Mouse (Mus musculus) brown adipose tissue, adult 24 weeks (tissue): ENCODE measurements at regions not wholly inside any gene's neighbourhood (a gene's known extent, or its start where the extent isn't known, plus 50 kb on each side); places are given as distances from the start of the nearest gene placed in this dataset.

ENCODE experiments used
- H3K27ac ChIP-seq: fragments of 200-500 bp; replicated peaks from 2 replicates; pipeline ENCODE4 v1.5.1; 2012; ENCODE audit warnings: low read depth, mild to moderate bottlenecking, low read length
- H3K4me1 ChIP-seq: fragments of 200-500 bp; 2 replicates; pipeline ENCODE4 v1.6.1; 2012; ENCODE audit warnings: low read length, mixed read lengths; ENCODE audit not compliant: control insufficient read depth, insufficient read depth, insufficient read length
- H3K4me3 ChIP-seq: fragments of 200-500 bp; 2 replicates; pipeline ENCODE4 v1.5.1; 2012; ENCODE audit warnings: low read depth, mild to moderate bottlenecking, low read length, moderate library complexity; ENCODE audit not compliant: insufficient read depth

DNA sequence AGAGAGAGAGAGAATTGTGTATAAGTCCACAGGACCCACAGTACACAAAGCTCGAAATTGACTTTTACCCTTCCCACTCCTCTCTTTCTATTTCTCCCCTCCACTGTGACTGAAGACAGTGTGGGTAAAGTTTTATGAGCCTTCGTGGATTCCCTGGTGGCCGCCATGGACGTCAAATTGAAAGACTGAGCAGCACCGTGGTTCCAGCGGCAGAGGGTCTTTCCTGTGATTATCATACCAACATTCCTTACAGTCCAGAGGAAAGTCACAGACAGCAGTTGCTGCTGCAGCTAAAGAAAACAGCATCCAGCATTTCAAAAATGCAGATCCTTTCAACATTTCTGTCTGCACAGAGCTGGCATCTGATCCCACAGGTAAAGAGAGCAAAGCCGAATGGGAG, 98.9 kb upstream of the Ccn6 start:
- Histone ChIP-seq H3K4me3 (no peak overlapping the region), H3K4me1 (peaks cover 3% of the 10 kb centered on the region), H3K27ac (no peak overlapping the region)

DNA sequence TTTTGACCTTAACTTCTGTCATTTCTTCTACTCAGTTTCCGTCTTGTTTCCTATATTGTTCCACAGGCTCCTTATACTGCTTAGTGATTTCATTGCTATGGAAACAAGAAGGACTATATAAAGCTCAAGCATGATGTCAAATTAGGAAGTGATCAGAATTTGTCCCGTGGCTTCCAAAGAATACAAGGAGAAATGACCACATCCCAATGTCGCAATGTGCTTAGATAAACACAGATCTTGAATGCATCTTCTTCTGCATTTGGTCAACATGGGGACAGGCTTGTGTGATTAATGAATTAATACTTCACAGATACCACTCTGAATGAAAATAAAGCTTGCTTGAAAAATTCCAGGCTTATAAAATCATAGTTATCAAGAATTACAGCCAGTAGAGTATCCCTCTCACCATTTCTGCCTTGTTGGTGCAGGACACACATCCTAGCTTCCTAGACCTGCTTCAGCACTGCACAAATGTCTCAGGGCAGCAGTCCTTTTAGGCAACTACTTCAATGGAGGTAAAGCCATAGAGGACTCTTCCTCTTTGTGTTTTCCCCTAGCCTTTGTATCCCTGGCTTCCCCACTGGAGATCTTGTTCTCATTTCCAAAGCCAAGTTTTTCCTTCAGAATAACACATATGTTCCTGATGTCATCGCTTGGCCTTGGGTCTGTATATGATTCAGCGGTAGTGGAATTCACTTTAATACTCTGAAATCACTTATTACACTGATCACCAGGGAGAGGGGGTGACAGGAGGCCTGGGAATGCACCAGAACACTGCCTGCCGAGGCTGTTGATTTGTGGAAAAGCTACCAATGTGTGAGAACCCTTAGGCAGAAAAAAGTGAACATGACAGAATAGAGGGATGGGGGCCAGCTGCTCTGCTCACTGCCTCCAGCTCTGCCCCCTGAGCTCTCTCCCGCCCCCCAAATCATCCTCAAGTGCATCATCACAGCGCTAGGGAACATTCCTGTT, 97.9 kb upstream of the Ccn6 start:
- Histone ChIP-seq H3K4me3 (no peak overlapping the region), H3K4me1 (no peaks in the 10 kb centered on the region; the same call in 1 of the 2 replicates), H3K27ac (peak overlapping the region; percentile 54; the same call in 1 of the 2 replicates)

DNA sequence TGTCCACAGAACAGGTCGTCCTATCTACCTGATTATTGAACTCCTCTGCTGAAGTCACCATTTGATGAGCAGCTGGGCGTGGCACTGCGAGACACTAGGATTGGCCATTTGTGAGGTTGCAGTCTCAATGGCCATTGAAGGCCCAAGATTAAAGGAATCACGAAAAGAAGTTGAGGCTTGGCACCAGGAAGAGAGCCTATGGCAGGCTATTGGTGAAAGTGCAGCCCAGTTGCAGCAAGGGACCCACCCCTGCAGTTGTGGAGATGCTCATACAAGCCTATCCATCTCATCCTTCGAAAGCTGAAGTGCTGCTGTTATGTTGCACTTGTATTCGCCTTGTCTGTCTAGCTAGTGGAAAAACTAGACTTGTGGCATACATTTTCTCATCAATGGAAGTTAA, 96.5 kb upstream of the Ccn6 start:
- Histone ChIP-seq H3K4me1 (no peaks in the 10 kb centered on the region; the same call in 1 of the 2 replicates), H3K4me3 (no peak overlapping the region), H3K27ac (no peak overlapping the region)

DNA sequence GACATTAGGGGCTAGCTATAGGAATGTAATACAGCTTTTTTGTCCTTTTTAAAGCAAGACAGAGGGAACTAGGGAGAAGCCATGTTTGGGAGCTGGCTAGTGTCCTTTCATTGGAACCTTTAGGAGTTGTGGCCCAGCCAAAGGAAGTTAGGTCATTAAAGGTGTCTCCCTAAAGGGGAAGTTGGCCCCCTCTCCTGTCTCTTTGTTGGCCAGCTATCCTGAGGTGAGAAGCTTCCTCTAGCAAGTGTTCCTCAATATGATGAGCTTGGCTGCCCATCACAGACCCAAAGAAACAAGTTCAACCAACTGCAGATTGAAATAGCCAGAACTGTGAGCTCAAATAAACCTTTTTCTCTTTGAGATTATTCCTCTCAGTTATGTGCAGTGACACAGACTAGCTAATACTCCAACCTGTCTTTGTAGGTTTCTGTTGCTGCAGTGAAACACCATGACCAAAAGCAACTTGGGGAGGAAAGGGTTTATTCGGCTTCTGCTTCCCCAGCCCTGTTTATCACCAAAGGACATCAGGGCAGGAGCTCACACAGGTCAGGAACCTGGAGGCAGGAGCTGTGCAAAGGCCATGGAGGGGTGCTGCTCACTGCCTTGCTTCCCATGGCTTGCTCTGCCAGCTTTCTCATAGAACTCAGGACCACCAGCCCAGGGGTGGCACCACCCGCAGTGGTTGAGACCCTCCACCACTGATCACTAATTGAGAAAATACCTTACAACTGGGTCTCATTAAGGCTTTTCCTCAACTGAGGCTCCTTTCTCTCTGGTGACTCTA, 94.0 kb upstream of the Ccn6 start:
- H3K27ac ChIP-seq: no peak overlapping the region
- H3K4me3 ChIP-seq: no peak overlapping the region
- no peaks in the 10 kb centered on the region; the same call in 1 of the 2 replicates for H3K4me1 ChIP-seq

DNA sequence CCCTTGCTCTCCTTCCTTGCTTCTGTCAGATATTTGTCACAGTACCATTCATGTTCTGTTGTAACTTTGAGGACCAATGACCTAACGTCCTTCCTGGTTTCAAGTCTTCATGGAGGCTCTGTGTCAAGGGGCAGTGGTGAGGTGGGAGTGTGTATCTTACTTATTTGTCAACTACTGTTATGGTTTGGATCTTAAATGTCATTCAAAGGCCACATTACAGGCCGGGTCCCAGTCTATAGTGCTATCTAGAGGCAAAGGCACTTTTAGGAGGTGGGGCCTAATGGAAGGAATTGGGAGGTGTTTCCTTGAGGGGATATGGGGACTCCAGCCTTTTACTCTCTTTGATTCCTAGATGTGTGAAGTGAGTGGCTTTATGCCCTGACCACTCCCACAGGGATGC, 91.0 kb upstream of the Ccn6 start:
- Histone ChIP-seq H3K4me1 (no peaks in the 10 kb centered on the region), H3K27ac (no peak overlapping the region), H3K4me3 (no peak overlapping the region)

DNA sequence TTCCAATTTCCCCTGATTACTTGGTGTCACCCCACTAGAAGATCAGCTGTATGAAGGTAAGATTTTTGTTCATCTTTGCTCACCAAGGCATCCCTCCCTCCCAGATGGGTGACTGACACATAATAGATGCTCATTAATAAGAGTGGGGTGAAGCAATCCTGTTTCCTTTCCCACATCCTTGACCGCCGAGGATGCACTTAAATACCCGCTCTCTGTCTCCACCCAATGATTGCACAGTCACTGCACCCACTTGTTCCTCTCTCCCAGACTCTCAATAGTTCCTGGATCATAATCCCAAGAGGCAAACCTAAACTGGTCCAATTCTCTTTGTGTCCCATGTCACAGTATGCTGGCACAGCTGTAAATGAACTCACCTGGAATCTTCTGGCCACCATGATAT, 86.4 kb upstream of the Ccn6 start:
- H3K4me1 ChIP-seq: no peaks in the 10 kb centered on the region
- no peak overlapping the region for H3K4me3 ChIP-seq
- H3K27ac ChIP-seq: no peak overlapping the region

DNA sequence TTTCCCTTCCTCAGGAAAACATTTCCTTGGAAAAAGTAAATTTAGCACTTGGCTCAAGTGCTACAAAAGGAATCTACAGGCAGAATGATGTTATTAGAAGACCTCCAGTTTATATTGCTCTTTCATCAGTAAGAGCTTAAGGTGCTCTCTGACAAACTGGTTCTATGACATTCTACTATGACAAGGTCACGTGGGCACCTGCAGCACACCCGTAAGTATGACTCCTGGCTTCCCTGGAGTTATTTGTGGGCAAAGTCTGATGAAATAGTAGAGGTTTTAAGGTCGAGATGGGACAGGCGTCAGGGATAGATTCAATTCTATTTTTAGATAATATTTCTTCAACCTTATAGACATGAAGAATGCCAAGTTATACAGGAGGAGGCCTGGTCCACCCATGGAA, 84.9 kb upstream of the Ccn6 start:
- no peaks in the 10 kb centered on the region for H3K4me1 ChIP-seq
- no peak overlapping the region for H3K4me3 ChIP-seq
- no peak overlapping the region for H3K27ac ChIP-seq

DNA sequence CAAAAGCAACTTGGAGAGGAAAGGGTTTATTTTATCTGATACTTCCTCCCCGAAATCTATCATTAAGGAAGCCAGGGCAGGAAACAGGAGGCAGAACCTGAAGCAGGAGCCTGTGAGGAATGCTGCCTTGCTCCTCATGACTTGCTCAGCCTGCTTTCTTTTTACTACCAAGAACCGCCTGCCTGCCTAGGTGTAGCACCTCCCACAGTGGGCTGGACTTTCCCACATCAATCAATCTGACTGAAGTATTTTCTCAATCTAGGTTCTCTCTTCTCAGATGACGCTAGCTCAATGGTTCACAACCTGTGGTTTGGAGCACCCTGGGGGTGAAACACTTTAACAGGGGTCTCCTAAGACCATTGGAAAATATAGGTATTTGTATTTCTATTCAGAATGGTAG, 83.4 kb upstream of the Ccn6 start:
- H3K27ac ChIP-seq: no peak overlapping the region
- no peaks in the 10 kb centered on the region for H3K4me1 ChIP-seq
- no peak overlapping the region for H3K4me3 ChIP-seq

DNA sequence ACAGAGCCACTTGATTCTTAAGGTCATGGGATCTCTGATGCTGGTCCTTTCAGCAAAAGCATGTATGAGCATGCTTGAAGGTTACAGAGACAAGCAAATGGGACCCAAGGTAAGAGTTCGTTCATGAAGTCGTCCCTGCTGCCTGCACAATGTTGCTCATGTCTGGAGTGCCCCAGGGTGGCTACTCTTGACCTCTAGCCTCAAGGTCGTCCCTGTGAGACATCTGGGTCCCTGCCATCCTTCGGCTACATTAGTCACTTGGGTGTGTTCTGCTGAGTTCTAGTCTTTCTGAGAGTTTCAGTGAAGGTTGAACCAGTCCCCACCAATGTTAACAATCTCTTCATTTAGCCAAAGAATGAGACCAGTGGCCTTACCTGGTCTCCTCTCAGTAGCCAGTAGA, 81.5 kb upstream of the Ccn6 start:
- H3K4me1 ChIP-seq: no peaks in the 10 kb centered on the region
- no peak overlapping the region for H3K4me3 ChIP-seq

DNA sequence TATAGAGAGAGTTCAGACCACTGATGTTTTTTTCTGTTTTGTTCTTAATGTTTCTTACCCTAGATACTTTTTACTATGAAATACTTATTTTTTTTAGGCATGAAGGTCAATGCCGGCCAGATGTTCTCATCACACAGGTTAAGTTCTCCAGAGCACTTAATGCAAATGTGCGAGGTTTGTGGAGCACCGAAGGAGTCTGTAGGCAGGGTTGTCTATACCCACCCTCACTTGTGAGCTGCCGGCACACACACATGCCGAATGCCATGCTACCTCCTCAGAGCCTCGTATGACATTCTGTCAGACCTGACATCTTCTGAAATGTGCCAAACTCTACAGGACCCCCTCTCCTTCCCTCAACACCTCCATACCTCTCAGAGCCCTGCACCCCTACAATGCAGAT, 80.5 kb upstream of the Ccn6 start:
- H3K4me3 ChIP-seq: no peak overlapping the region
- H3K27ac ChIP-seq: no peak overlapping the region
- H3K4me1 ChIP-seq: no peaks in the 10 kb centered on the region; the same call in 1 of the 2 replicates

More for the DNA sequence above, 81.5 kb upstream of the Ccn6 start:
- no peak overlapping the region for H3K27ac ChIP-seq

DNA sequence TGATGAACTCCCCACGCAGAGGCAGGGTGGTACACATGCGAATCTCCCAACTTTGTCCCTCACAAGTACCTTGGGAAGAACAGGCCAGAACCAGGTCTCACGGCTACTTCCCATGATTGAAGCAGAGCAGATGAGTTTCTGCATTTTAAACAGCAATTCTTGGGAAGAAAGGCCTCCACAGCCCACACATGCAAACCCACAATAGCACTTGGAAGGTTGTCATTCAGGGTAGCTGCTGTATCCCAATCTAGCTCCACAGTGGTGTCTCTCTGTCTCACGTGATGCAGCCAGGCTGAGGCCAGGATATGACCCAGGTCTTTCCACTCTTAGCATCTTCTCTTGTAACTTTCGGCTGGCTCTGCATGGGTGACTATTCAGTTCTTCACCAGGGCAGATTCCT, 78.8 kb upstream of the Ccn6 start:
- H3K27ac ChIP-seq: no peak overlapping the region
- peaks cover 5% of the 10 kb centered on the region; the same call in 1 of the 2 replicates for H3K4me1 ChIP-seq
- H3K4me3 ChIP-seq: no peak overlapping the region

DNA sequence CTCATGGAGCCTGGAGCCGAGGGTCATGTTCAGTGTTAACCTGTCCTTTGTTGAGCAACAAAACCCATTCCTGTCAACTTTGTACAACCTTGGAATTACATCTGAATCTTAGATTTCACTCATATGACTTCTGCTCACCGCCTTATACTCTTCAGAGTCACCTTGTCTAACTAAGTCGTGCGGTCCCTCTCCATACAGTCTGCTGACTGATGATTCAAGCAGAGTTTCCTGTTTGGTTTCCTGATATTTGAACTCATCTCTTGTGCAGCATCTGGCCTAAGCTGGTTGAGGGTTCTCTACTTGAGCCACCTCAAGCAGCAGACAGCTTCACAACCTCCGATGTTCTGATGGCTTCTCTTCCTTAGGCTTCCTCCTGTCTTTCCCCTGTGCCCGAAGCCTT, 78.3 kb upstream of the Ccn6 start:
- Histone ChIP-seq H3K4me3 (no peak overlapping the region), H3K27ac (no peak overlapping the region), H3K4me1 (peaks cover 5% of the 10 kb centered on the region; the same call in 1 of the 2 replicates)

DNA sequence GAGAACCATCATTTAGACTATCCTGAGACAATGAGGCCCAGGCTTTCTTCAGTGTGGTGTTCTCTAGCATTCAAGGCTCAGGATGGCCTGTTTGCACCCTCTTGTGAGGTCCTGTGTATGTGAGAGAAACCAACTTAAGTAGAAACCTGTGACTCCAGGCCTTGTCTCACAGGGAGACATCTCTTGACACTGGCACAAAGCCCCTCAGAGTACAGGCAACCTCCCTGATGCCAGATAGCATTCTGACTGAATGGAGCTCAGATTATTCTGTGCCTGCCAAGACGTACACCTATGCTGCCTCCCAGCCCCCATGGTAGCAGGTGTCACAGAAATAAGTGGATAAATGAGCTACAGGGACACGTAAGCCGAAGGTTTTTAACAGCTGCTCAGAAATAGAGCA, 77.9 kb upstream of the Ccn6 start:
- no peak overlapping the region for H3K27ac ChIP-seq
- peaks cover 5% of the 10 kb centered on the region; the same call in 1 of the 2 replicates for H3K4me1 ChIP-seq
- no peak overlapping the region for H3K4me3 ChIP-seq

DNA sequence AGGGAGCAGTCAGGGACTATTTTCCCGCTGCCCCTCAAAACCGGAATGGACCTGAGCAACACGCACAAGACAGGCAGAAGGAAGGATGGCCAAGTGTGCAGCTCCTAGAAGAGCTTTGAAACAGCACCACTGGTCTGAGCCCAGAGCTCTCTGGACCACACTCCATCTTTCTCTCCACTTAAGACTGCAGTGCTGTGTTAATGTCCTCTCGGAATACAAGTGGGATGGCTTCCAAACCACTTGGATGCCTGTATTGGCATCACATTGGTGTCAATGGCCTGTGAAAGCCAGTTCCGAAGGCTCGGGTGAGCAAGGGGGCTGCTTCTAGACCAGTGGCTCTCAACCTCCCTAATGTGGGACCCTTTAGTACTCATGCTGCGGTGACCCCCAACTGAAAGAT, 77.4 kb upstream of the Ccn6 start:
- Histone ChIP-seq H3K4me3 (no peak overlapping the region), H3K4me1 (peaks cover 5% of the 10 kb centered on the region; the same call in 1 of the 2 replicates)

DNA sequence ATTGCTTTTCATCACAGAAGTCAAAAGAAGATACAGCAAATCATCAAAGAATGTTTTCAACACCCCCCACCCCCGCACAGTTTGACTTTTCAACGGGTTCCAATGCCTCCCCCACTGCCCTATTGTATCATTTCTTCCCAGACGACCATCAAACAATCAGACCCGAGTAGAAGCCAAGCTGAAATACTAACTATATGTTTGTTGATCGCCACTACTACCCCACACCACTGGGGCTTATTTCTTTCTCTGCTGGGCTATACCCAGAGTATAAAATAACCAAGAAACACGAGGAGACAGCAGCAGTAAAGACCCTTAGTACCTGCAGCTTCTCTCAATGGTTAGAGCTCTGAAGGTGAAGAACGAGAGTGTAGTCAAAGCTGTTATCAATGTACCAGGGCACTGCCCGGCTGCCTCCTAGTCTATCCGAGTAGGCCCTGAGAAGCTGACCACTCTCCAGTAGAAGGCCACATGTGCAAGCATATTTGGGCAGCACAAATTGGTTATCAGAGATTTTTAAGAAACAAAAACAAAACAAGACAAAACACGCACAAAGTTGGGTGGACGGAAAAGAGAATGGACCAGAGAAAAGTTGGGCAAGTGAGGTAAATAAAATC, 76.7 kb upstream of the Ccn6 start:
- no peak overlapping the region for H3K4me3 ChIP-seq

More for the DNA sequence above, 77.4 kb upstream of the Ccn6 start:
- H3K27ac ChIP-seq: no peak overlapping the region

More for the DNA sequence above, 76.7 kb upstream of the Ccn6 start:
- peaks cover 5% of the 10 kb centered on the region; the same call in 1 of the 2 replicates for H3K4me1 ChIP-seq
- H3K27ac ChIP-seq: no peak overlapping the region
